Mouse (Mus musculus) stomach, embryonic 16.5 days (tissue): Measurements from ENCODE around the gene Ranbp9. TPM values are rescaled to one million over a fixed set of nuclear protein-coding genes. Genes with fewer than 3 reads are reported as not detected.
A peak's percentile ranks its signal among the peaks of the same experiment; 100 is the strongest.

ENCODE experiments used
- ATAC-seq: fragments of 200-750 bp; cut with Nextera tagmentation; 2 replicates; pipeline ENCODE4 v1.8.0; 2017; ENCODE audit warnings: moderate number of reproducible peaks, moderate TSS enrichment; ENCODE audit not compliant: insufficient read depth, low FRiP score
- H3K27ac ChIP-seq: fragments of 300-500 bp; sonication (generic); 2 replicates; pipeline ENCODE4 v1.5.1; 2014; ENCODE audit warnings: low read length
- H3K27me3 ChIP-seq: fragments of 300-500 bp; sonication (generic); 2 replicates; pipeline ENCODE4 v1.6.1; 2014; ENCODE audit warnings: low read length, control low read depth, mixed read lengths; ENCODE audit not compliant: control insufficient read depth, insufficient read depth
- H3K36me3 ChIP-seq: fragments of 300-500 bp; sonication (generic); 2 replicates; pipeline ENCODE4 v1.6.1; 2014; ENCODE audit warnings: low read length; ENCODE audit not compliant: control insufficient read depth, insufficient read depth
- H3K4me1 ChIP-seq: fragments of 300-500 bp; sonication (generic); 2 replicates; pipeline ENCODE4 v1.6.1; 2014; ENCODE audit warnings: low read length, control low read depth, mixed read lengths; ENCODE audit not compliant: control insufficient read depth, insufficient read depth
- H3K4me2 ChIP-seq: fragments of 300-500 bp; sonication (generic); 2 replicates; pipeline ENCODE4 v1.6.1; 2014; ENCODE audit warnings: low read depth, low read length, mixed read lengths
- H3K4me3 ChIP-seq: fragments of 300-500 bp; sonication (generic); replicated peaks from 2 replicates; pipeline ENCODE4 v1.5.1; 2014; ENCODE audit warnings: mild to moderate bottlenecking, low read length
- H3K9ac ChIP-seq: fragments of 300-500 bp; sonication (generic); 2 replicates; pipeline ENCODE4 v1.6.1; 2014; ENCODE audit warnings: low read length
- H3K9me3 ChIP-seq: fragments of 300-500 bp; sonication (generic); replicated peaks from 2 replicates; pipeline ENCODE4 v1.6.1; 2016; ENCODE audit warnings: low read length, control low read depth; ENCODE audit not compliant: control insufficient read depth
- WGBS: fragments of 180-500 bp; shearing (Covaris S2); extraction: QIAGEN DNeasy Blood & Tissue Kit; methylation state at CpG from one replicate; pipeline ENCODE4 v1.1.7; 2014; 5-methylcytosine and 5-hydroxymethylcytosine counted together
- polyA plus RNA-seq: library from polyadenylated mRNA; unstranded; fragments of >200 nt; fragmentation: Nextera tagmentation; extraction: Ambion mirVana; gene quantifications from 2 replicates; pipeline ENCODE4 v1.2.1, GENCODE M21; 2015

The Ranbp9 gene
- polyA plus RNA-seq, 1 experiment from 2014 or later: 7.9 TPM

GRCm38 (mm10) chr13:43482782-43483181 lies 1.7 kb upstream of the Ranbp9 start:
- H3K27ac ChIP-seq: no peak overlapping the region
- no peaks in the 10 kb centered on the region for H3K9me3 ChIP-seq
- no peak for ATAC-seq
- no peaks in the 10 kb centered on the region for H3K27me3 ChIP-seq
- H3K4me3 ChIP-seq: no peak overlapping the region
- H3K4me1 ChIP-seq: peaks cover 11% of the 10 kb centered on the region
- H3K4me2 ChIP-seq: no peak overlapping the region
- no peak overlapping the region for H3K9ac ChIP-seq
- 72% methylated on average over 9 of the region's 9 CpGs for WGBS
- H3K36me3 ChIP-seq: no peaks in the 10 kb centered on the region

DNA sequence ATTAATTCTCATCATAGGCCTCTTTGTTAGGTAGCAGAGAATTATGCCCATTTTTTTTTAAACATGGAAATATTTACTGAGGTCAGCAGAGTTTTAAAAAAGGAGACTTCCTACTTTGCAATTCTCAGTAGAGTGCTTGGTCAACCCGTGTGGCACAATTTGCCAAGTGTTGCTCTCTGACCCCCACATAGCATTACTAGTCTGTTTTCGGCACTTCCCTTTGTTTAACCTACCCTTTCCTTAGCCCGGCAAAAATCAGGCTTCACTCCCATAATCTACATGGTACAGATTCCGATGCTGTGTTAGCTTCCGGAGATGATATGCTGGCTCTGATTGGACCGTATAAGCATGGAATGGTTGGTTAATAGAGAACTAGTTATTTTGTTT lies 770 bp upstream of the Ranbp9 start:
- Histone ChIP-seq H3K4me1 (peaks cover 12% of the 10 kb centered on the region), H3K4me2 (peak overlapping the region; percentile 54), H3K9ac (peak overlapping the region; percentile 100), H3K27me3 (no peaks in the 10 kb centered on the region), H3K36me3 (no peaks in the 10 kb centered on the region), H3K27ac (peak overlapping the region; percentile 99; the same call in 1 of the 2 replicates), H3K4me3 (peak overlapping the region; percentile 94), H3K9me3 (no peaks in the 10 kb centered on the region)
- ATAC-seq: no peak
- WGBS: 45% methylated on average over 6 of the region's 6 CpGs

DNA sequence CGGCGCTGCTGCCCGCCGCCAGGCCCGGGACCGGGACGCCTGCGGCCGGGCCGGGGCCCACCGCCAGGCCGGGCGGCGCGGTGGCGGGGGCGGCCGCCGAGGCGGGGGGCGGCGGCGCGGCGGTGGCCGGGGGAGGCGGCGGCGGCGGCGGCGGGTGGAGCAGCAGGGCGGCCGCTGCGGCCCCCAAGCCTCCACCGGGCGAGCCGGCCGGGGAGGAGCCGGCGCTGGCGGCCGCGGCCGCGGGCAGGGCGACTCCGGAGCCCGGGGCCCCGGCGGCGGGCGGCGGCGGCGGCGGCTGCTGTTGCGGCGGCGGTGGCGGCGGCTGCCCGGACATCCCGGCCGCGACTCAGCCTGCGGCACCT lies 506 bp downstream of the Ranbp9 start:
- WGBS: 0% methylated on average over 13 of the region's 67 CpGs
- Histone ChIP-seq H3K4me1 (peaks cover 12% of the 10 kb centered on the region), H3K9ac (peak overlapping the region; percentile 100), H3K4me2 (peak overlapping the region; percentile 90), H3K4me3 (peak overlapping the region; percentile 94), H3K27me3 (no peaks in the 10 kb centered on the region), H3K9me3 (no peaks in the 10 kb centered on the region), H3K27ac (peak overlapping the region; percentile 99), H3K36me3 (no peaks in the 10 kb centered on the region)
- ATAC-seq: no peak

DNA sequence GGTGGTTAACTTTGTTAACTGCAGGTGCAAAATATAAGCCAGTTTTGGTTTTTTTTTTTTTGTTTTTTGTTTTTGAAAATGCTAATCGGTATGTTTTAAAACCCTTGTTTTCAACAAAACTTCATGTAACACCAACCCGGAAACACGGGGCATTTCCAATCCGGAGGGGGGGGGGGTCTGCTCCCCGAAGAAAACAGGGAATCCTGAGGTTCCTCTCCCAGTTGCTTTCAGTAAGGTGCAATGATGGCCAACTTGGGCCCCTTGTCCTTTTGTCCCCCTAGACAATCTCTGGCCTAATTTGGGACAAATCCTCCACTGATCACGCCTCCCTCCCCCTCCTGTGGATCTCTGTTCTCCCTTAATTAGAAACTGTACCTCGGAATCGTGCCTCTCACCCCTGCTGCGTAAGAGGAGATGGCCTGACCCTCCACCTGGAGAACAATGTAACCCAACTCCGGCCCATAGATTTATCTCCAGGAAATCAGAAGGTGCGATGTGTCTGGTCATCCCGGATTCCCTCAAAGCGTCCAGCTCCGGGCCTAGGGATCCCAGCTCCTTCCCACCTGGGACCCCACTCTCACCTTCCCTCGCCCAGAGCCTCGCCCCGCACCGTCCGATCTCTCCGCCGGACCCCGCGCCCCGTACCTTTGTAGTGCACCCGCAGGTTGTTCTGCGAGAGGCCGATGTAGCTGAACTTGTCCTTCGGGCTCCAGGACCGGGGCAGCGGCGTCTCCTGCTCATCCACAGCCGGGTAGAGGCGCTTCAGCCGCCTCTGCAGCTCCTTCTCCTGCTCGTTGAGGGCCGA lies 1.1 kb downstream of the Ranbp9 start:
- Histone ChIP-seq H3K4me1 (peaks cover 12% of the 10 kb centered on the region), H3K36me3 (no peaks in the 10 kb centered on the region), H3K9me3 (no peaks in the 10 kb centered on the region), H3K27me3 (no peaks in the 10 kb centered on the region), H3K9ac (peak overlapping the region; percentile 100), H3K4me3 (peak overlapping the region; percentile 94), H3K4me2 (peak overlapping the region; percentile 90), H3K27ac (peak overlapping the region; percentile 99)
- under 1% methylated on average over 36 of the region's 36 CpGs for WGBS
- 0 out of 2 replicates have a peak, but pooled peaks have one; percentile 4 for ATAC-seq

- ATAC-seq: no peak
- no peaks in the 10 kb centered on the region for H3K27me3 ChIP-seq
- peak overlapping the region; percentile 100 for H3K9ac ChIP-seq
- H3K27ac ChIP-seq: peak overlapping the region; percentile 99
- H3K4me1 ChIP-seq: peaks cover 16% of the 10 kb centered on the region
- H3K36me3 ChIP-seq: no peaks in the 10 kb centered on the region
- H3K4me2 ChIP-seq: peak overlapping the region; percentile 90
- no peaks in the 10 kb centered on the region for H3K9me3 ChIP-seq
- 2% methylated on average over 6 of the region's 6 CpGs for WGBS
- peak overlapping the region; percentile 94 for H3K4me3 ChIP-seq
Observed at GRCm38 (mm10) chr13:43479024-43479705, 1.9 kb downstream of the Ranbp9 start.

- no peak for ATAC-seq
- Histone ChIP-seq H3K27ac (peak overlapping the region; percentile 5), H3K9me3 (no peaks in the 10 kb centered on the region), H3K4me1 (peaks cover 16% of the 10 kb centered on the region), H3K4me2 (peak overlapping the region; percentile 90), H3K27me3 (no peaks in the 10 kb centered on the region), H3K36me3 (no peaks in the 10 kb centered on the region), H3K9ac (peak overlapping the region; percentile 11), H3K4me3 (peak overlapping the region; percentile 45)
- WGBS: 10% methylated on average over 8 of the region's 8 CpGs
Observed at GRCm38 (mm10) chr13:43478586-43478985, 2.5 kb downstream of the Ranbp9 start.

GRCm38 (mm10) chr13:43477098-43477697 lies 3.9 kb downstream of the Ranbp9 start:
- H3K4me1 ChIP-seq: peaks cover 19% of the 10 kb centered on the region

GRCm38 (mm10) chr13:43476226-43476625 lies 4.9 kb downstream of the Ranbp9 start:
- H3K4me2 ChIP-seq: no peak overlapping the region
- H3K36me3 ChIP-seq: no peaks in the 10 kb centered on the region
- no peak overlapping the region for H3K9ac ChIP-seq
- no peaks in the 10 kb centered on the region for H3K27me3 ChIP-seq
- no peak overlapping the region for H3K4me3 ChIP-seq
- no peak overlapping the region for H3K27ac ChIP-seq
- ATAC-seq: no peak
- 62% methylated on average over 7 of the region's 7 CpGs for WGBS
- peaks cover 14% of the 10 kb centered on the region for H3K4me1 ChIP-seq
- H3K9me3 ChIP-seq: no peaks in the 10 kb centered on the region

More at GRCm38 (mm10) chr13:43477098-43477697, 3.9 kb downstream of the Ranbp9 start:
- Histone ChIP-seq H3K4me2 (no peak overlapping the region), H3K4me3 (no peak overlapping the region), H3K9me3 (no peaks in the 10 kb centered on the region), H3K9ac (no peak overlapping the region), H3K27ac (no peak overlapping the region), H3K27me3 (no peaks in the 10 kb centered on the region), H3K36me3 (no peaks in the 10 kb centered on the region)
- ATAC-seq: no peak
- WGBS: 91% methylated on average over 3 of the region's 3 CpGs

- no peak overlapping the region for H3K27ac ChIP-seq
- peaks cover 14% of the 10 kb centered on the region for H3K4me1 ChIP-seq
- no peak overlapping the region for H3K4me2 ChIP-seq
- no peaks in the 10 kb centered on the region for H3K27me3 ChIP-seq
- H3K9ac ChIP-seq: no peak overlapping the region
- H3K9me3 ChIP-seq: peaks cover under 1% of the 10 kb centered on the region; the same call in 1 of the 2 replicates
- no peak for ATAC-seq
- H3K4me3 ChIP-seq: no peak overlapping the region
- H3K36me3 ChIP-seq: peaks cover 3% of the 10 kb centered on the region; the same call in 1 of the 2 replicates
- WGBS: 79% methylated on average over 5 of the region's 5 CpGs
Observed at GRCm38 (mm10) chr13:43474722-43475121, 6.4 kb downstream of the Ranbp9 start.
